Mouse (Mus musculus): ENCODE measurements around the gene Lhfpl5. TPM values are rescaled to one million over a fixed set of nuclear protein-coding genes. Genes with fewer than 3 reads are reported as not detected.

The Lhfpl5 gene
- total and polyA plus RNA-seq, 2 experiments from 2014 or later: 0.07 TPM; not detected in 1

- peak; percentile 86 for TF ChIP-seq EP300 (IDR thresholded peaks at IDR 0.05; ENCODE audit: low read depth)
- TF ChIP-seq CTCF (IDR thresholded peaks at IDR 0.05; ENCODE audit: low read depth): no peak
- H3K36me3 ChIP-seq (replicated peaks; ENCODE audit: control insufficient read depth, insufficient read depth, low read length): peaks cover 64% of the 10 kb centered on the region
- peak overlapping the region; percentile 69 for H3K27ac ChIP-seq (ENCODE audit: low read depth)
- no peaks in the 10 kb centered on the region for H3K27me3 ChIP-seq (ENCODE audit: control insufficient read depth, insufficient read depth, low read length)
- no peak overlapping the region for H3K4me3 ChIP-seq (ENCODE audit: low read depth, low read length)
- no peak overlapping the region for H3K9ac ChIP-seq (replicated peaks; ENCODE audit: low read depth, low read length)
- peak; percentile 75 for ATAC-seq (ENCODE audit: insufficient read depth, low read depth)
- no peak overlapping the region for H3K4me2 ChIP-seq (ENCODE audit: low read depth, low read length)
- H3K9me3 ChIP-seq (replicated peaks; ENCODE audit: control insufficient read depth, low read length): no peaks in the 10 kb centered on the region
- peak; percentile 64 for DNase-seq (ENCODE audit: low spot score)
- 0 out of 2 replicates have a peak, but pooled peaks cover 6% of the 10 kb centered on the region for H3K4me1 ChIP-seq (ENCODE audit: control insufficient read depth, insufficient read depth)
- WGBS: 28% methylated on average over 5 of the region's 5 CpGs
Measured at GRCm38 (mm10) chr17:28591476-28591875, 16.0 kb downstream of the Lhfpl5 start.

- no peak overlapping the region for H3K9ac ChIP-seq (replicated peaks; ENCODE audit: low read depth, low read length)
- H3K27me3 ChIP-seq (ENCODE audit: control insufficient read depth, insufficient read depth, low read length): no peaks in the 10 kb centered on the region
- H3K36me3 ChIP-seq (replicated peaks; ENCODE audit: control insufficient read depth, insufficient read depth, low read length): peaks cover 72% of the 10 kb centered on the region
- ATAC-seq (ENCODE audit: insufficient read depth, low read depth) (peak; percentile 82), DNase-seq (ENCODE audit: low spot score) (peak; percentile 84)
- WGBS: 10% methylated on average over 4 of the region's 4 CpGs
- H3K4me3 ChIP-seq (ENCODE audit: low read depth, low read length): no peak overlapping the region
- H3K4me1 ChIP-seq (ENCODE audit: control insufficient read depth, insufficient read depth): 0 out of 2 replicates have a peak, but pooled peaks cover 6% of the 10 kb centered on the region
- no peak overlapping the region for H3K4me2 ChIP-seq (ENCODE audit: low read depth, low read length)
- no peak for TF ChIP-seq EP300 (IDR thresholded peaks at IDR 0.05; ENCODE audit: low read depth)
- peak; percentile 82 for TF ChIP-seq CTCF (IDR thresholded peaks at IDR 0.05; ENCODE audit: low read depth)
- H3K27ac ChIP-seq (ENCODE audit: low read depth): peak overlapping the region; percentile 51
- no peaks in the 10 kb centered on the region for H3K9me3 ChIP-seq (replicated peaks; ENCODE audit: control insufficient read depth, low read length)
Measured at GRCm38 (mm10) chr17:28592998-28593397, 17.6 kb downstream of the Lhfpl5 start.

- no peak for TF ChIP-seq EP300 (IDR thresholded peaks at IDR 0.05; ENCODE audit: low read depth)
- TF ChIP-seq CTCF (IDR thresholded peaks at IDR 0.05; ENCODE audit: low read depth): no peak
- no peak overlapping the region for H3K27ac ChIP-seq (ENCODE audit: low read depth)
- 0 out of 2 replicates have a peak, but pooled peaks cover 6% of the 10 kb centered on the region for H3K4me1 ChIP-seq (ENCODE audit: control insufficient read depth, insufficient read depth)
- no peaks in the 10 kb centered on the region for H3K27me3 ChIP-seq (ENCODE audit: control insufficient read depth, insufficient read depth, low read length)
- no peak for DNase-seq (ENCODE audit: low spot score)
- H3K9ac ChIP-seq (replicated peaks; ENCODE audit: low read depth, low read length): no peak overlapping the region
- 49% methylated on average over 4 of the region's 4 CpGs for WGBS
- no peak overlapping the region for H3K4me3 ChIP-seq (ENCODE audit: low read depth, low read length)
- no peak for ATAC-seq (ENCODE audit: insufficient read depth, low read depth)
- H3K4me2 ChIP-seq (ENCODE audit: low read depth, low read length): no peak overlapping the region
- H3K36me3 ChIP-seq (replicated peaks; ENCODE audit: control insufficient read depth, insufficient read depth, low read length): peaks cover 70% of the 10 kb centered on the region
- H3K9me3 ChIP-seq (replicated peaks; ENCODE audit: control insufficient read depth, low read length): no peaks in the 10 kb centered on the region
Measured at GRCm38 (mm10) chr17:28593965-28594364, 18.5 kb downstream of the Lhfpl5 start.

GRCm38 (mm10) chr17:28600780-28601179 lies 25.3 kb downstream of the Lhfpl5 start:
- Histone ChIP-seq H3K9me3 (replicated peaks; ENCODE audit: control insufficient read depth, low read length) (no peaks in the 10 kb centered on the region), H3K36me3 (replicated peaks; ENCODE audit: control insufficient read depth, insufficient read depth, low read length) (peaks cover 91% of the 10 kb centered on the region), H3K9ac (replicated peaks; ENCODE audit: low read depth, low read length) (no peak overlapping the region), H3K4me3 (ENCODE audit: low read depth, low read length) (no peak overlapping the region), H3K4me1 (ENCODE audit: control insufficient read depth, insufficient read depth) (no peaks in the 10 kb centered on the region), H3K27ac (ENCODE audit: low read depth) (no peak overlapping the region), H3K27me3 (ENCODE audit: control insufficient read depth, insufficient read depth, low read length) (no peaks in the 10 kb centered on the region), H3K4me2 (ENCODE audit: low read depth, low read length) (no peak overlapping the region)
- WGBS: 79% methylated on average over 5 of the region's 5 CpGs
- ATAC-seq (ENCODE audit: insufficient read depth, low read depth) (no peak), DNase-seq (ENCODE audit: low spot score) (no peak)
- TF ChIP-seq EP300 (IDR thresholded peaks at IDR 0.05; ENCODE audit: low read depth) (no peak), CTCF (IDR thresholded peaks at IDR 0.05; ENCODE audit: low read depth) (no peak)

GRCm38 (mm10) chr17:28601557-28602250 lies 26.3 kb downstream of the Lhfpl5 start:
- no peak overlapping the region for H3K4me2 ChIP-seq (ENCODE audit: low read depth, low read length)
- peaks cover 89% of the 10 kb centered on the region for H3K36me3 ChIP-seq (replicated peaks; ENCODE audit: control insufficient read depth, insufficient read depth, low read length)
- H3K27me3 ChIP-seq (ENCODE audit: control insufficient read depth, insufficient read depth, low read length): no peaks in the 10 kb centered on the region
- no peaks in the 10 kb centered on the region for H3K4me1 ChIP-seq (ENCODE audit: control insufficient read depth, insufficient read depth)
- no peak for DNase-seq (ENCODE audit: low spot score)
- no peak overlapping the region for H3K9ac ChIP-seq (replicated peaks; ENCODE audit: low read depth, low read length)
- TF ChIP-seq CTCF (IDR thresholded peaks at IDR 0.05; ENCODE audit: low read depth) (no peak), EP300 (IDR thresholded peaks at IDR 0.05; ENCODE audit: low read depth) (no peak)
- H3K27ac ChIP-seq (ENCODE audit: low read depth): no peak overlapping the region
- ATAC-seq (ENCODE audit: insufficient read depth, low read depth): no peak
- no peaks in the 10 kb centered on the region for H3K9me3 ChIP-seq (replicated peaks; ENCODE audit: control insufficient read depth, low read length)
- H3K4me3 ChIP-seq (ENCODE audit: low read depth, low read length): no peak overlapping the region
- WGBS: 87% methylated on average over 9 of the region's 9 CpGs

- H3K27me3 ChIP-seq (ENCODE audit: control insufficient read depth, insufficient read depth, low read length): no peaks in the 10 kb centered on the region
- no peak overlapping the region for H3K4me3 ChIP-seq (ENCODE audit: low read depth, low read length)
- DNase-seq (ENCODE audit: low spot score) (no peak), ATAC-seq (ENCODE audit: insufficient read depth, low read depth) (no peak)
- no peak overlapping the region for H3K4me2 ChIP-seq (ENCODE audit: low read depth, low read length)
- H3K36me3 ChIP-seq (replicated peaks; ENCODE audit: control insufficient read depth, insufficient read depth, low read length): peaks cover 30% of the 10 kb centered on the region
- no peak overlapping the region for H3K9ac ChIP-seq (replicated peaks; ENCODE audit: low read depth, low read length)
- H3K9me3 ChIP-seq (replicated peaks; ENCODE audit: control insufficient read depth, low read length): no peaks in the 10 kb centered on the region
- H3K27ac ChIP-seq (ENCODE audit: low read depth): no peak overlapping the region
- TF ChIP-seq EP300 (IDR thresholded peaks at IDR 0.05; ENCODE audit: low read depth): no peak
- TF ChIP-seq CTCF (IDR thresholded peaks at IDR 0.05; ENCODE audit: low read depth): no peak
- H3K4me1 ChIP-seq (ENCODE audit: control insufficient read depth, insufficient read depth): no peaks in the 10 kb centered on the region
- WGBS: 69% methylated on average over 3 of the region's 3 CpGs
Measured at GRCm38 (mm10) chr17:28609543-28609942, 34.1 kb downstream of the Lhfpl5 start.

All from heart, postnatal 0 days (tissue).